Mouse (Mus musculus) kidney, adult 2 months (tissue): ENCODE results near the gene Herc3.

ENCODE experiments used
- CTCF ChIP-seq: fragments of 200-500 bp; conservative IDR thresholded peaks from 2 replicates; pipeline ENCODE4 v1.5.1; 2011; ENCODE audit warnings: low read depth, mild to moderate bottlenecking, control low read depth, low read length, moderate library complexity, mixed read lengths; ENCODE audit not compliant: insufficient read depth, insufficient read length
- POLR2A ChIP-seq: fragments of 200-500 bp; IDR thresholded peaks from one replicate; pipeline ENCODE4 v1.6.1; 2011; ENCODE audit warnings: low read depth, low read length, control low read depth

- no peak for TF ChIP-seq POLR2A
- TF ChIP-seq CTCF = no peak
Measured at GRCm38 (mm10) chr6:58912842-58913241, 81.6 kb downstream of the Herc3 start.
